Mouse (Mus musculus) cortical plate, adult 2 months (tissue): ENCODE results near the gene Alox12b.

Experiments
- CTCF ChIP-seq: fragments of 200-500 bp; IDR thresholded peaks from 2 replicates; pipeline ENCODE4 v1.5.1; 2011; ENCODE audit warnings: mild to moderate bottlenecking, control low read depth, low read length; ENCODE audit not compliant: insufficient read depth; ENCODE audit errors: extremely low read depth
- POLR2A ChIP-seq: fragments of 200-500 bp; IDR thresholded peaks from 2 replicates; pipeline ENCODE4 v1.6.1; 2011; ENCODE audit warnings: mild to moderate bottlenecking, low read length, control low read depth; ENCODE audit not compliant: insufficient read depth; ENCODE audit errors: extremely low read depth

DNA sequence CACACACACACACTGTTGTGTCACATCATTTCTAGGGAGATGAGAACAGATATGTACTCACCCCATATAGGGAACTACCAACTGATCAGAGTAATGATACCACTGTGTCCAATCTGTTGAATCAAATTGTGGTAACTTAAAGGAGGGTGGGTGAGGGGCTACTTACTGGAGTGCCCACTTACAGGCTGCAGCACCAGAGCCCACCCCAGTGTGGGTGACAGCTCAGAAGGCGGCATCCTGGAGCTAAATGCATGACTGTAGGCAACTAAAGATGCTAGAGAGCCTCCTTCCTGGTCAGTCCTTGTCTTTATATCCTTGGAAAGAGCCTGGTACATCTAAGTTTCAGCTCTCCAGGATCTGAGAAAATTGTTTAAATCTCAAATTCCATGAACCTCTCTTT lies 42.5 kb downstream of the Alox12b start:
- no peak for TF ChIP-seq POLR2A
- no peak for TF ChIP-seq CTCF
